Mouse (Mus musculus) liver, postnatal 0 days (tissue): ENCODE measurements around the gene Usf1. TPM values are rescaled to one million over a fixed set of nuclear protein-coding genes. Genes with fewer than 3 reads are reported as not detected.

ENCODE experiments used
- ATAC-seq: fragments of 200-750 bp; cut with Nextera tagmentation; 2 replicates; pipeline ENCODE4 v1.8.0; 2017; ENCODE audit warnings: mild to moderate bottlenecking, moderate library complexity
- DNase-seq: peaks from one replicate; pipeline ENCODE4 v3.0.0-alpha.2; 2016
- H3K27ac ChIP-seq: fragments of 300-500 bp; sonication (generic); 2 replicates; pipeline ENCODE4 v1.5.1; 2014; ENCODE audit warnings: antibody characterized with exemption, moderate library complexity, mild to moderate bottlenecking, low read depth
- H3K27me3 ChIP-seq: fragments of 300-500 bp; sonication (generic); 2 replicates; pipeline ENCODE4 v1.6.1; 2014; ENCODE audit warnings: low read length, control low read depth, mixed read lengths; ENCODE audit not compliant: insufficient read depth
- H3K36me3 ChIP-seq: fragments of 300-500 bp; sonication (generic); replicated peaks from 2 replicates; pipeline ENCODE4 v1.6.1; 2014; ENCODE audit warnings: mild to moderate bottlenecking, control low read depth, low read length, moderate library complexity, mixed read lengths; ENCODE audit not compliant: insufficient read depth
- H3K4me1 ChIP-seq: fragments of 300-500 bp; sonication (generic); 2 replicates; pipeline ENCODE4 v1.6.1; 2014; ENCODE audit warnings: antibody characterized with exemption, mild to moderate bottlenecking, control low read depth; ENCODE audit not compliant: insufficient read depth
- H3K4me2 ChIP-seq: fragments of 300-500 bp; sonication (generic); 2 replicates; pipeline ENCODE4 v1.6.1; 2014; ENCODE audit warnings: low read depth, mild to moderate bottlenecking, low read length, moderate library complexity, mixed read lengths
- H3K4me3 ChIP-seq: fragments of 300-500 bp; sonication (generic); 2 replicates; pipeline ENCODE4 v1.5.1; 2014; ENCODE audit warnings: low read depth, low read length
- H3K9ac ChIP-seq: fragments of 300-500 bp; sonication (generic); replicated peaks from 2 replicates; pipeline ENCODE4 v1.6.1; 2014; ENCODE audit warnings: mild to moderate bottlenecking, moderate library complexity
- H3K9me3 ChIP-seq: fragments of 300-500 bp; sonication (generic); 2 replicates; pipeline ENCODE4 v1.6.1; 2016; ENCODE audit warnings: mild to moderate bottlenecking, control low read depth, low read length, mixed read lengths
- CTCF ChIP-seq: sonication (generic); IDR thresholded peaks from 2 replicates; pipeline ENCODE4 v1.5.1; 2016; ENCODE audit warnings: antibody characterized with exemption, low read depth
- EP300 ChIP-seq: IDR thresholded peaks from 2 replicates; pipeline ENCODE4 v1.6.1; 2016; ENCODE audit warnings: antibody characterized with exemption, low read depth, mild to moderate bottlenecking
- WGBS: fragments of 180-500 bp; shearing (Covaris S2); extraction: QIAGEN DNeasy Blood & Tissue Kit; methylation state at CpG from one replicate; pipeline ENCODE4 v1.1.7; 2014; ENCODE audit not compliant: insufficient replicate concordance; 5-methylcytosine and 5-hydroxymethylcytosine counted together
- polyA plus RNA-seq: library from polyadenylated mRNA; unstranded; fragments of >200 nt; fragmentation: Nextera tagmentation; extraction: Ambion mirVana; gene quantifications from 2 replicates; pipeline ENCODE4 v1.2.1, GENCODE M21; 2015

Gene Usf1
- polyA plus RNA-seq, 1 experiment from 2014 or later = 25.4 TPM

GRCm38 (mm10) chr1:171441466-171442412 lies 30.6 kb downstream of the Usf1 start:
- Histone ChIP-seq H3K4me1 (peaks cover 24% of the 10 kb centered on the region), H3K27me3 (no peaks in the 10 kb centered on the region), H3K36me3 (no peaks in the 10 kb centered on the region), H3K9me3 (no peaks in the 10 kb centered on the region), H3K9ac (peak overlapping the region; percentile 52), H3K4me3 (peak overlapping the region; percentile 21), H3K4me2 (peak overlapping the region; percentile 64), H3K27ac (peak overlapping the region; percentile 78)
- 18% methylated on average over 7 of the region's 7 CpGs for WGBS
- ATAC-seq = peak; percentile 43
- TF ChIP-seq CTCF = no peak
- TF ChIP-seq EP300 = peak; percentile 64
- DNase-seq = peak; percentile 55

- Histone ChIP-seq H3K27me3 (no peaks in the 10 kb centered on the region), H3K4me1 (peaks cover 20% of the 10 kb centered on the region), H3K9me3 (no peaks in the 10 kb centered on the region), H3K27ac (peak overlapping the region; percentile 78), H3K4me2 (peak overlapping the region; percentile 64), H3K4me3 (peak overlapping the region; percentile 21), H3K36me3 (no peaks in the 10 kb centered on the region), H3K9ac (peak overlapping the region; percentile 52)
- DNase-seq (no peak), ATAC-seq (no peak)
- WGBS = 23% methylated on average over 8 of the region's 8 CpGs
- no peak for TF ChIP-seq CTCF
These were observed 31.3 kb downstream of the Usf1 start for GRCm38 (mm10) chr1:171442413-171442760.

DNA sequence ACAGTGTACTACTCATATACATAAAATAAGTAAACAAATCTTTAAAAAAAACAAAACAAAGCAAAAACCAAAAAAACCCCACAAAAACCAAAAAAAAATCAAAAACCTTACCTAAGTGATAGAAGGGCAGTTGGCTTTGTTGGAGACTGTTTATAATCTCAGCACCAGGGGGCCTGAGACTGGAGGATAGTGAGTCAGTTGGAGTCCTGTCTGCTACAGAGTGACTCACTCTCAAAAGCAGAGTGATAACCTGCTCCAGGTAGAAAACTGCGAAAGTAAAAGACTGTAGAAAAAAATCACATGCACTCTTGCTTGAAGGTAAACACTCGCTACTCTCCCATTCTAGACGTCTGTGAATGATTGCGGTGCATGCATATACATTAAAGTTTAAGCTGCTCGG lies 33.9 kb downstream of the Usf1 start:
- Histone ChIP-seq H3K27me3 (no peaks in the 10 kb centered on the region), H3K36me3 (no peaks in the 10 kb centered on the region), H3K4me3 (no peak overlapping the region), H3K9ac (no peak overlapping the region), H3K27ac (no peak overlapping the region), H3K4me2 (no peak overlapping the region), H3K4me1 (peaks cover 24% of the 10 kb centered on the region), H3K9me3 (no peaks in the 10 kb centered on the region)
- TF ChIP-seq EP300 = no peak
- no peak for TF ChIP-seq CTCF
- ATAC-seq = no peak
- 69% methylated on average over 5 of the region's 5 CpGs for WGBS
- DNase-seq = no peak

- no peak for DNase-seq
- Histone ChIP-seq H3K27me3 (no peaks in the 10 kb centered on the region), H3K4me2 (no peak overlapping the region), H3K27ac (no peak overlapping the region), H3K36me3 (no peaks in the 10 kb centered on the region), H3K4me3 (no peak overlapping the region), H3K4me1 (peaks cover 17% of the 10 kb centered on the region), H3K9me3 (no peaks in the 10 kb centered on the region), H3K9ac (no peak overlapping the region)
- ATAC-seq = no peak
- TF ChIP-seq EP300 (no peak), CTCF (no peak)
- WGBS = 57% methylated on average over 7 of the region's 7 CpGs
These were observed 35.7 kb downstream of the Usf1 start for GRCm38 (mm10) chr1:171446854-171447253.

GRCm38 (mm10) chr1:171447692-171448091 lies 36.6 kb downstream of the Usf1 start:
- ATAC-seq = no peak
- Histone ChIP-seq H3K27me3 (no peaks in the 10 kb centered on the region), H3K4me1 (peaks cover 13% of the 10 kb centered on the region), H3K27ac (peak overlapping the region; percentile 60; the same call in 1 of the 2 replicates), H3K4me3 (no peak overlapping the region), H3K36me3 (no peaks in the 10 kb centered on the region), H3K9me3 (no peaks in the 10 kb centered on the region), H3K9ac (no peak overlapping the region; the same call in 1 of the 2 replicates), H3K4me2 (peak overlapping the region; percentile 36)
- no peak for TF ChIP-seq CTCF
- no peak for TF ChIP-seq EP300
- 28% methylated on average over 10 of the region's 10 CpGs for WGBS
- no peak for DNase-seq

DNA sequence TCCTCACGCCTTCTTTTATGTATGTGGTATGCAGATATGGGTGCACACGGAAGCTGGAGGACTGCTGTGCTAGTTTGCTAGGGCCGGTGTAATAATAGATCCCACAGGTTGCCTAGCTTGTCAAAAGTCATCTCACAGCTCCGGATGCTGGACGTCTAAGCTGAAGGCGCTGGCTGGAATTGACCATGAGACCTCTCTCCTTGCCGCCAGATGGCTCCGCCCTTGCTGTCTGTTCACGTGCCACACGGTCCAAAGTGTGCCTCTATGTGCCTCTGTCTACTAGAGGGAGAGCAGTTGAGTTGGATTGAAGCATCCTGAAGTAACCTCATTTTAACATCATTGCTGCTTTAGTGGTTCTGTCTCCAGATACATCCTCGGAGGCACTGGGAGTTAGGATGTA lies 38.9 kb downstream of the Usf1 start:
- Histone ChIP-seq H3K9me3 (no peaks in the 10 kb centered on the region), H3K27me3 (no peaks in the 10 kb centered on the region), H3K9ac (no peak overlapping the region), H3K4me2 (no peak overlapping the region), H3K4me1 (peaks cover 19% of the 10 kb centered on the region), H3K36me3 (no peaks in the 10 kb centered on the region), H3K4me3 (no peak overlapping the region), H3K27ac (no peak overlapping the region)
- ATAC-seq (no peak), DNase-seq (no peak)
- 72% methylated on average over 11 of the region's 11 CpGs for WGBS
- no peak for TF ChIP-seq CTCF
- TF ChIP-seq EP300 = no peak
